ENCODE assay signal across 38 mouse cellular contexts in genomic region chr7:44241163-44241562, GRCm38 (mm10). TPM values are rescaled to one million over a fixed set of nuclear protein-coding genes. Genes with fewer than 3 reads are reported as not detected.
A peak's percentile ranks its signal among the peaks of the same experiment; 100 is the strongest.
DNase-seq lines count a peak whose midpoint lies in the region; ATAC-seq and TF ChIP-seq lines count a peak whose summit lies in the region.
"Had no signal": no experiment of that assay in that cellular context is flagged by ENCODE, and none has a peak within 500 bp of the region (broad histone marks: within the 10 kb centered on the region; RNA-seq: fewer than 3 reads in every experiment).

No protein-coding gene starts in this region.

- WGBS in kidney, embryonic 16.5 days: 73% methylated on average over 2 of the region's 2 CpGs

- peak; percentile 28 for DNase-seq in kidney, adult 11 months
- DNase-seq in layer of hippocampus, adult 2 months (ENCODE audit: low spot score in 2 of 2): no peak
- no peak for DNase-seq in layer of hippocampus, postnatal 25 days (ENCODE audit: extremely low spot score in 1 of 2, low spot score in 1 of 2)
- DNase-seq in 416B (ENCODE audit: low read depth) (peak; percentile 11), MEL (ENCODE audit: low read depth, low spot score) (no peak)
- no peak for DNase-seq in urinary bladder, postnatal 36 days (ENCODE audit: low spot score in 2 of 2)
- DNase-seq: adrenal gland, adult 8-10 months; B cell, adult 2 months; cerebellum, adult 8-10 months; cerebellum, postnatal 25 days; embryo, embryonic 11 days; gastrocnemius, adult 2 months; gastrocnemius, postnatal 36 days; lung, postnatal 36 days; right cerebral cortex, postnatal 14 days; thymus, postnatal 25 days had no signal

- peaks cover 4% of the 10 kb centered on the region for H3K79me2 ChIP-seq in MEL (ENCODE audit: control insufficient read depth, insufficient read depth, low read length, poor library complexity)

- no peak overlapping the region for H3K4me2 ChIP-seq in kidney, embryonic 16.5 days (replicated peaks; ENCODE audit: low read depth, low read length)
- H3K4me2 ChIP-seq: embryonic facial prominence, embryonic 12.5 days; kidney, embryonic 15.5 days; limb, embryonic 15.5 days; midbrain, embryonic 13.5 days; stomach, embryonic 15.5 days had no signal

- TF ChIP-seq CTCF in layer of hippocampus, adult 2 months (conservative IDR thresholded peaks at IDR 0.05): peak; percentile 56
- peak in 2 of 3 experiments; percentile 19 to 26; a peak in 1 of 6 replicates for TF ChIP-seq CTCF in MEL (IDR thresholded peaks at IDR 0.05 in 2 of 3, conservative IDR thresholded peaks at IDR 0.05 in 1 of 3; ENCODE audit: control insufficient read depth in 1 of 3, insufficient read depth in 1 of 3, low read depth in 2 of 3, low read length in 3 of 3, poor library complexity in 1 of 3, severe bottlenecking in 1 of 3)

- TF ChIP-seq RAD21 in MEL (IDR thresholded peaks at IDR 0.05; ENCODE audit: low read depth, low read length): no peak; the same call in 1 of the 2 replicates

- no peaks in the 10 kb centered on the region for H3K27me3 ChIP-seq in kidney, embryonic 16.5 days (ENCODE audit: insufficient read depth, low read length)
- H3K27me3 ChIP-seq in MEL (ENCODE audit: control insufficient read depth in 1 of 2, insufficient read depth in 2 of 2, low read length in 2 of 2): no peaks in the 10 kb centered on the region
- H3K27me3 ChIP-seq: embryonic facial prominence, embryonic 12.5 days; kidney, embryonic 15.5 days; limb, embryonic 15.5 days; midbrain, embryonic 13.5 days; stomach, embryonic 15.5 days had no signal

- no peaks in the 10 kb centered on the region for H3K36me3 ChIP-seq in kidney, embryonic 16.5 days (ENCODE audit: insufficient read depth, low read length)
- H3K36me3 ChIP-seq in MEL (ENCODE audit: control insufficient read depth in 1 of 2, insufficient read depth in 2 of 2, low read length in 2 of 2): peaks cover 0 to 10% of the 10 kb centered on the region in 2 experiments; a peak in 2 of 4 replicates
- H3K36me3 ChIP-seq: embryonic facial prominence, embryonic 12.5 days; kidney, embryonic 15.5 days; limb, embryonic 10.5 days; limb, embryonic 15.5 days; midbrain, embryonic 13.5 days; stomach, embryonic 15.5 days had no signal

- no peak overlapping the region for H3K9ac ChIP-seq in kidney, embryonic 16.5 days (replicated peaks; ENCODE audit: low read length)
- no peak overlapping the region for H3K9ac ChIP-seq in MEL (ENCODE audit: control insufficient read depth, low read depth, low read length, poor library complexity, severe bottlenecking)
- H3K9ac ChIP-seq: embryonic facial prominence, embryonic 12.5 days; kidney, embryonic 15.5 days; limb, embryonic 15.5 days; midbrain, embryonic 13.5 days; stomach, embryonic 15.5 days had no signal

- no peak overlapping the region for H3K27ac ChIP-seq in kidney, embryonic 16.5 days (ENCODE audit: low read length)
- no peak overlapping the region for H3K27ac ChIP-seq in layer of hippocampus, adult 2 months
- H3K27ac ChIP-seq in MEL (ENCODE audit: control insufficient read depth, low read depth, low read length): no peak overlapping the region
- H3K27ac ChIP-seq: embryonic facial prominence, embryonic 12.5 days; gastrocnemius, adult 2 months; kidney, embryonic 15.5 days; limb, embryonic 10.5 days; limb, embryonic 15.5 days; midbrain, embryonic 13.5 days; stomach, embryonic 15.5 days had no signal

- TF ChIP-seq EP300 in MEL (IDR thresholded peaks at IDR 0.05; ENCODE audit: low read depth in 1 of 2, low read length in 2 of 2): no peak

- peaks cover 6% of the 10 kb centered on the region; the same call in 1 of the 2 replicates for H3K4me1 ChIP-seq in kidney, embryonic 16.5 days (ENCODE audit: insufficient read depth, low read length)
- peaks cover 10 to 30% of the 10 kb centered on the region in 2 experiments for H3K4me1 ChIP-seq in MEL (ENCODE audit: control insufficient read depth in 1 of 2, insufficient read depth in 2 of 2, low read length in 2 of 2)
- H3K4me1 ChIP-seq: stomach, embryonic 15.5 days had no signal

- H3K9me3 ChIP-seq in kidney, embryonic 16.5 days (ENCODE audit: low read length): no peaks in the 10 kb centered on the region
- no peaks in the 10 kb centered on the region for H3K9me3 ChIP-seq in MEL (replicated peaks; ENCODE audit: insufficient read depth, low read length)
- H3K9me3 ChIP-seq: embryonic facial prominence, embryonic 12.5 days; kidney, embryonic 15.5 days; limb, embryonic 10.5 days; limb, embryonic 15.5 days; midbrain, embryonic 13.5 days; stomach, embryonic 15.5 days had no signal

- H3K4me3 ChIP-seq in kidney, embryonic 16.5 days (ENCODE audit: low read length): no peak overlapping the region
- no peak overlapping the region for H3K4me3 ChIP-seq in layer of hippocampus, adult 2 months
- no peak overlapping the region for H3K4me3 ChIP-seq in MEL (ENCODE audit: control insufficient read depth in 1 of 2, insufficient read depth in 1 of 2, low read depth in 2 of 2, low read length in 2 of 2)
- H3K4me3 ChIP-seq: embryonic facial prominence, embryonic 12.5 days; gastrocnemius, adult 2 months; kidney, embryonic 15.5 days; limb, embryonic 10.5 days; limb, embryonic 15.5 days; midbrain, embryonic 13.5 days; stomach, embryonic 15.5 days had no signal

- no peak for ATAC-seq in kidney, embryonic 16.5 days (ENCODE audit: low FRiP score, low TSS enrichment)
- ATAC-seq: forebrain, embryonic 14.5 days; hindbrain, embryonic 16.5 days; midbrain, embryonic 13.5 days had no signal

- no peak for TF ChIP-seq POLR2A in MEL (IDR thresholded peaks at IDR 0.05; ENCODE audit: control insufficient read depth in 1 of 2, insufficient read depth in 1 of 2, low read depth in 1 of 2, low read length in 2 of 2, poor library complexity in 1 of 2)

TF ChIP-seq in MEL, 35 proteins besides CTCF, POLR2A, EP300 and RAD21:
- TF ChIP-seq GATA1 (IDR thresholded peaks at IDR 0.05; ENCODE audit: low read depth, low read length): no peak
- no peak for TF ChIP-seq GABPA (IDR thresholded peaks at IDR 0.05; ENCODE audit: low read depth, low read length)
TF ChIP-seq in MEL: peak in this region for 0.

RNA-seq across cellular contexts. Expression of gene Gm36864, which starts 5.2 kb away (rescaled TPM):
- 0.26 TPM in 1 of 2 replicates, not detected in the other for polyA plus RNA-seq in kidney, embryonic 16.5 days (2015; fragmentation: Nextera tagmentation; extraction: Ambion mirVana)
- not detected for total RNA-seq in layer of hippocampus, adult 2 months (2021)
- not detected for total RNA-seq in layer of hippocampus, postnatal 25 days (2021)
- total RNA-seq in MEL (2012; rRNA removed): not detected in 2 replicates
- under 1 TPM in 1 of 2 experiments, not detected in 1; 0.08 TPM for polyA plus RNA-seq in MEL (2012; ENCODE audit: insufficient read depth in 1 of 2, insufficient read length in 2 of 2, low read depth in 1 of 2, low replicate concordance in 2 of 2, missing spikeins in 1 of 2)
- total RNA-seq: adrenal gland, adult 8-10 months; adrenal gland, postnatal 4 days; ES-E14; gastrocnemius, adult 2 months; gastrocnemius, postnatal 36 days; heart, adult 8-10 months; heart, postnatal 25 days; layer of hippocampus, adult 18-20 months; layer of hippocampus, postnatal 14 days; monocyte, adult 5-6 weeks had no signal
- polyA plus RNA-seq: embryonic facial prominence, embryonic 12.5 days; forebrain, embryonic 14.5 days; heart, embryonic 14.5 days; hindbrain, embryonic 11.5 days; intestine, embryonic 14.5 days; kidney, embryonic 15.5 days; limb, embryonic 10.5 days; limb, embryonic 15.5 days; liver, embryonic 16.5 days; lung, embryonic 16.5 days; midbrain, embryonic 13.5 days; neural tube, embryonic 14.5 days; stomach, embryonic 15.5 days had no signal

RNA-seq across cellular contexts. Expression of gene 1700028J19Rik, which starts 5.3 kb away (rescaled TPM):
- 1.9 and 2.0 TPM in 2 replicates for polyA plus RNA-seq in kidney, embryonic 16.5 days (2015; fragmentation: Nextera tagmentation; extraction: Ambion mirVana)
- total RNA-seq in layer of hippocampus, adult 2 months (2021): under 1 TPM; 0.79 to 0.92 TPM
- total RNA-seq in layer of hippocampus, postnatal 25 days (2021): 1 to 10 TPM; 1.1 to 1.3 TPM
- 0.46 and 0.62 TPM in 2 replicates for total RNA-seq in MEL (2012; rRNA removed)
- polyA plus RNA-seq in MEL (2012; ENCODE audit: insufficient read depth in 1 of 2, insufficient read length in 2 of 2, low read depth in 1 of 2, low replicate concordance in 2 of 2, missing spikeins in 1 of 2): 1 to 10 TPM in 1 of 2 experiments, not detected in 1; 1.2 TPM
- total RNA-seq: gastrocnemius, adult 2 months; monocyte, adult 5-6 weeks had no signal

RNA-seq across cellular contexts. Expression of gene 2410002F23Rik, which starts 5.4 kb away (rescaled TPM):
- 178 and 180 TPM in 2 replicates for polyA plus RNA-seq in kidney, embryonic 16.5 days (2015; fragmentation: Nextera tagmentation; extraction: Ambion mirVana)
- total RNA-seq in layer of hippocampus, adult 2 months (2021): 10 to 100 TPM; 87.8 to 90.3 TPM
- total RNA-seq in layer of hippocampus, postnatal 25 days (2021): 10 to 100 TPM; 75.3 to 94.3 TPM
- total RNA-seq in MEL (2012; rRNA removed): 89.1 and 148 TPM in 2 replicates
- 100 to 1,000 TPM; 174 to 841 TPM for polyA plus RNA-seq in MEL (2012; ENCODE audit: insufficient read depth in 1 of 2, insufficient read length in 2 of 2, low read depth in 1 of 2, low replicate concordance in 2 of 2, missing spikeins in 1 of 2)

RNA-seq across cellular contexts. Expression of gene Klk1, which starts 16.0 kb away (rescaled TPM):
- 7.2 and 10.9 TPM in 2 replicates for polyA plus RNA-seq in kidney, embryonic 16.5 days (2015; fragmentation: Nextera tagmentation; extraction: Ambion mirVana)
- total RNA-seq in layer of hippocampus, adult 2 months (2021): not detected
- not detected for total RNA-seq in layer of hippocampus, postnatal 25 days (2021)
- not detected in 2 replicates for total RNA-seq in MEL (2012; rRNA removed)
- polyA plus RNA-seq in MEL (2012; ENCODE audit: insufficient read depth in 1 of 2, insufficient read length in 2 of 2, low read depth in 1 of 2, low replicate concordance in 2 of 2, missing spikeins in 1 of 2): not detected
- total RNA-seq: gastrocnemius, adult 2 months; heart, postnatal 25 days; layer of hippocampus, adult 18-20 months; layer of hippocampus, postnatal 14 days; monocyte, adult 5-6 weeks had no signal
- polyA plus RNA-seq: embryonic facial prominence, embryonic 12.5 days; forebrain, embryonic 14.5 days; heart, embryonic 14.5 days; hindbrain, embryonic 11.5 days; hindbrain, embryonic 16.5 days; limb, embryonic 10.5 days; lung, embryonic 16.5 days; midbrain, embryonic 13.5 days; neural tube, embryonic 14.5 days had no signal

RNA-seq across cellular contexts. Expression of gene Acp4, which starts 16.0 kb away (rescaled TPM):
- polyA plus RNA-seq in kidney, embryonic 16.5 days (2015; fragmentation: Nextera tagmentation; extraction: Ambion mirVana): not detected in 2 replicates
- not detected for total RNA-seq in layer of hippocampus, adult 2 months (2021)
- not detected for total RNA-seq in layer of hippocampus, postnatal 25 days (2021)
- total RNA-seq in MEL (2012; rRNA removed): 0.10 and 0.12 TPM in 2 replicates
- polyA plus RNA-seq in MEL (2012; ENCODE audit: insufficient read depth in 1 of 2, insufficient read length in 2 of 2, low read depth in 1 of 2, low replicate concordance in 2 of 2, missing spikeins in 1 of 2): under 1 TPM in 1 of 2 experiments, not detected in 1; 0.14 TPM
- total RNA-seq: adrenal gland, adult 8-10 months; adrenal gland, postnatal 4 days; gastrocnemius, adult 2 months; gastrocnemius, postnatal 36 days; heart, adult 8-10 months; heart, postnatal 25 days; layer of hippocampus, adult 18-20 months; layer of hippocampus, postnatal 14 days; monocyte, adult 5-6 weeks had no signal
- polyA plus RNA-seq: forebrain, embryonic 14.5 days; heart, embryonic 14.5 days; hindbrain, embryonic 11.5 days; hindbrain, embryonic 16.5 days; intestine, embryonic 14.5 days; liver, embryonic 16.5 days; lung, embryonic 16.5 days; neural tube, embryonic 14.5 days; stomach, embryonic 15.5 days had no signal

Comparison
In these comparisons a context has a peak if more than half of its experiments do, and no peak if none do; other contexts are left out.
1. DNase-seq: peak in kidney, adult 11 months (single experiment) and 416B (single experiment); none in layer of hippocampus, adult 2 months (0 of 2), layer of hippocampus, postnatal 25 days (0 of 2), MEL (single experiment) and urinary bladder, postnatal 36 days (0 of 2).